Mouse (Mus musculus): ENCODE data around the gene Dner. TPM values are rescaled to one million over a fixed set of nuclear protein-coding genes. Genes with fewer than 3 reads are reported as not detected.

The Dner gene
- polyA plus RNA-seq, 1 experiment from 2014 or later: 287 TPM

- Histone ChIP-seq H3K9ac (no peak overlapping the region), H3K9me3 (no peaks in the 10 kb centered on the region), H3K27me3 (no peaks in the 10 kb centered on the region), H3K4me3 (no peak overlapping the region), H3K4me2 (no peak overlapping the region), H3K36me3 (peaks cover 32% of the 10 kb centered on the region), H3K27ac (no peak overlapping the region), H3K4me1 (replicated peaks) (no peaks in the 10 kb centered on the region)
- WGBS: 96% methylated on average over 5 of the region's 5 CpGs
- no peak for ATAC-seq (ENCODE audit: low FRiP score)
Measured at GRCm38 (mm10) chr1:84426679-84427078, 269.3 kb downstream of the Dner start.

- Histone ChIP-seq H3K9me3 (no peaks in the 10 kb centered on the region), H3K4me1 (replicated peaks) (peaks cover 8% of the 10 kb centered on the region; the same call in 1 of the 2 replicates), H3K4me2 (no peak overlapping the region), H3K27me3 (no peaks in the 10 kb centered on the region), H3K4me3 (no peak overlapping the region), H3K9ac (no peak overlapping the region), H3K27ac (no peak overlapping the region), H3K36me3 (peaks cover 26% of the 10 kb centered on the region)
- ATAC-seq (ENCODE audit: low FRiP score): 0 out of 2 replicates have a peak, but pooled peaks have one; percentile 13
- 67% methylated on average over 2 of the region's 2 CpGs for WGBS
Measured at GRCm38 (mm10) chr1:84422881-84423280, 273.1 kb downstream of the Dner start.

- no peak for ATAC-seq (ENCODE audit: low FRiP score)
- H3K4me2 ChIP-seq: no peak overlapping the region
- no peak overlapping the region for H3K9ac ChIP-seq
- no peak overlapping the region for H3K27ac ChIP-seq
- peaks cover 8% of the 10 kb centered on the region; the same call in 1 of the 2 replicates for H3K4me1 ChIP-seq (replicated peaks)
- WGBS: 95% methylated on average over 1 of the region's 1 CpGs
- H3K9me3 ChIP-seq: no peaks in the 10 kb centered on the region
- H3K36me3 ChIP-seq: peaks cover 21% of the 10 kb centered on the region; the same call in 1 of the 2 replicates
- no peak overlapping the region for H3K4me3 ChIP-seq
- H3K27me3 ChIP-seq: no peaks in the 10 kb centered on the region
Measured at GRCm38 (mm10) chr1:84421845-84422244, 274.2 kb downstream of the Dner start.

GRCm38 (mm10) chr1:84419416-84419815, 276.6 kb downstream of the Dner start:
- Histone ChIP-seq H3K36me3 (peaks cover 16% of the 10 kb centered on the region; the same call in 1 of the 2 replicates), H3K4me2 (no peak overlapping the region), H3K4me3 (no peak overlapping the region), H3K4me1 (replicated peaks) (peaks cover 8% of the 10 kb centered on the region; the same call in 1 of the 2 replicates), H3K9me3 (no peaks in the 10 kb centered on the region), H3K27me3 (no peaks in the 10 kb centered on the region), H3K9ac (no peak overlapping the region), H3K27ac (no peak overlapping the region)
- ATAC-seq (ENCODE audit: low FRiP score): no peak
- 58% methylated on average over 2 of the region's 2 CpGs for WGBS

- no peaks in the 10 kb centered on the region for H3K9me3 ChIP-seq
- no peaks in the 10 kb centered on the region for H3K27me3 ChIP-seq
- peaks cover 23% of the 10 kb centered on the region for H3K36me3 ChIP-seq
- 0 out of 2 replicates have a peak overlapping the region, but pooled peaks have one; percentile 30 for H3K27ac ChIP-seq
- H3K4me3 ChIP-seq: no peak overlapping the region
- peaks cover 8% of the 10 kb centered on the region; the same call in 1 of the 2 replicates for H3K4me1 ChIP-seq (replicated peaks)
- WGBS: 50% methylated on average over 9 of the region's 9 CpGs
- H3K4me2 ChIP-seq: no peak overlapping the region
- H3K9ac ChIP-seq: no peak overlapping the region
- ATAC-seq (ENCODE audit: low FRiP score): no peak
Measured at GRCm38 (mm10) chr1:84418511-84418910, 277.5 kb downstream of the Dner start.

- H3K36me3 ChIP-seq: peaks cover 28% of the 10 kb centered on the region
- 68% methylated on average over 9 of the region's 9 CpGs for WGBS
- H3K4me1 ChIP-seq (replicated peaks): peaks cover 8% of the 10 kb centered on the region; the same call in 1 of the 2 replicates
- ATAC-seq (ENCODE audit: low FRiP score): peak; percentile 45; the same call in 1 of the 2 replicates
- no peak overlapping the region for H3K4me2 ChIP-seq
- H3K4me3 ChIP-seq: no peak overlapping the region
- no peak overlapping the region for H3K9ac ChIP-seq
- no peaks in the 10 kb centered on the region for H3K9me3 ChIP-seq
- H3K27me3 ChIP-seq: no peaks in the 10 kb centered on the region
- 0 out of 2 replicates have a peak overlapping the region, but pooled peaks have one; percentile 13 for H3K27ac ChIP-seq
Measured at GRCm38 (mm10) chr1:84417761-84418238, 278.2 kb downstream of the Dner start.

- Histone ChIP-seq H3K4me3 (no peak overlapping the region), H3K9me3 (no peaks in the 10 kb centered on the region), H3K9ac (no peak overlapping the region), H3K27ac (no peak overlapping the region), H3K27me3 (no peaks in the 10 kb centered on the region), H3K4me1 (replicated peaks) (peaks cover 8% of the 10 kb centered on the region; the same call in 1 of the 2 replicates), H3K36me3 (peaks cover 32% of the 10 kb centered on the region), H3K4me2 (no peak overlapping the region)
- no peak for ATAC-seq (ENCODE audit: low FRiP score)
- WGBS: 62% methylated on average over 6 of the region's 6 CpGs
Measured at GRCm38 (mm10) chr1:84417276-84417675, 278.7 kb downstream of the Dner start.

GRCm38 (mm10) chr1:84414464-84414863, 281.6 kb downstream of the Dner start:
- ATAC-seq (ENCODE audit: low FRiP score): no peak
- peaks cover 41% of the 10 kb centered on the region for H3K36me3 ChIP-seq
- no peak overlapping the region for H3K9ac ChIP-seq
- H3K27me3 ChIP-seq: no peaks in the 10 kb centered on the region
- 92% methylated on average over 3 of the region's 3 CpGs for WGBS
- no peaks in the 10 kb centered on the region for H3K9me3 ChIP-seq
- H3K4me1 ChIP-seq (replicated peaks): peaks cover 8% of the 10 kb centered on the region; the same call in 1 of the 2 replicates
- H3K27ac ChIP-seq: no peak overlapping the region
- no peak overlapping the region for H3K4me2 ChIP-seq
- H3K4me3 ChIP-seq: no peak overlapping the region

- ATAC-seq (ENCODE audit: low FRiP score): no peak
- peaks cover 3% of the 10 kb centered on the region; the same call in 1 of the 2 replicates for H3K4me1 ChIP-seq (replicated peaks)
- WGBS: 85% methylated on average over 2 of the region's 2 CpGs
- H3K9me3 ChIP-seq: no peaks in the 10 kb centered on the region
- H3K27me3 ChIP-seq: no peaks in the 10 kb centered on the region
- H3K27ac ChIP-seq: no peak overlapping the region
- no peak overlapping the region for H3K4me2 ChIP-seq
- peaks cover 34% of the 10 kb centered on the region for H3K36me3 ChIP-seq
- H3K4me3 ChIP-seq: no peak overlapping the region
- no peak overlapping the region for H3K9ac ChIP-seq
Measured at GRCm38 (mm10) chr1:84409514-84409913, 286.5 kb downstream of the Dner start.

GRCm38 (mm10) chr1:84408873-84409272, 287.1 kb downstream of the Dner start:
- H3K4me2 ChIP-seq: no peak overlapping the region
- H3K4me3 ChIP-seq: no peak overlapping the region
- 88% methylated on average over 2 of the region's 2 CpGs for WGBS
- H3K27ac ChIP-seq: no peak overlapping the region
- H3K36me3 ChIP-seq: peaks cover 29% of the 10 kb centered on the region
- no peaks in the 10 kb centered on the region for H3K27me3 ChIP-seq
- H3K4me1 ChIP-seq (replicated peaks): peaks cover 3% of the 10 kb centered on the region; the same call in 1 of the 2 replicates
- H3K9me3 ChIP-seq: no peaks in the 10 kb centered on the region
- no peak overlapping the region for H3K9ac ChIP-seq
- ATAC-seq (ENCODE audit: low FRiP score): no peak

- WGBS: 84% methylated on average over 4 of the region's 4 CpGs
- no peak for ATAC-seq (ENCODE audit: low FRiP score)
- Histone ChIP-seq H3K27me3 (no peaks in the 10 kb centered on the region), H3K4me3 (no peak overlapping the region), H3K4me1 (replicated peaks) (peaks cover 3% of the 10 kb centered on the region; the same call in 1 of the 2 replicates), H3K9me3 (no peaks in the 10 kb centered on the region), H3K9ac (no peak overlapping the region), H3K4me2 (no peak overlapping the region), H3K36me3 (peaks cover 11% of the 10 kb centered on the region), H3K27ac (no peak overlapping the region)
Measured at GRCm38 (mm10) chr1:84406891-84407290, 289.1 kb downstream of the Dner start.

- H3K36me3 ChIP-seq: peaks cover 5% of the 10 kb centered on the region
- no peaks in the 10 kb centered on the region for H3K9me3 ChIP-seq
- peaks cover 3% of the 10 kb centered on the region; the same call in 1 of the 2 replicates for H3K4me1 ChIP-seq (replicated peaks)
- ATAC-seq (ENCODE audit: low FRiP score): no peak
- H3K9ac ChIP-seq: no peak overlapping the region
- whole genome bisulfite sequencing: 81% methylated on average over 5 of the region's 5 CpGs
- H3K27me3 ChIP-seq: no peaks in the 10 kb centered on the region
- no peak overlapping the region for H3K27ac ChIP-seq
- H3K4me2 ChIP-seq: no peak overlapping the region
- no peak overlapping the region for H3K4me3 ChIP-seq
Measured at GRCm38 (mm10) chr1:84405551-84406290, 290.3 kb downstream of the Dner start.
